Mouse (Mus musculus) neutrophil, adult 65 days (primary cell): Measurements from ENCODE around the gene Mtfr1l. TPM values are rescaled to one million over a fixed set of nuclear protein-coding genes. Genes with fewer than 3 reads are reported as not detected.

Experiments
- total RNA-seq: library from RNA; stranded (reverse); gene quantifications from 2 replicates; pipeline ENCODE4 v1.2.4, GENCODE M21; 2023

Gene Mtfr1l
- total RNA-seq = 32.4 and 39.5 TPM in 2 replicates

DNA sequence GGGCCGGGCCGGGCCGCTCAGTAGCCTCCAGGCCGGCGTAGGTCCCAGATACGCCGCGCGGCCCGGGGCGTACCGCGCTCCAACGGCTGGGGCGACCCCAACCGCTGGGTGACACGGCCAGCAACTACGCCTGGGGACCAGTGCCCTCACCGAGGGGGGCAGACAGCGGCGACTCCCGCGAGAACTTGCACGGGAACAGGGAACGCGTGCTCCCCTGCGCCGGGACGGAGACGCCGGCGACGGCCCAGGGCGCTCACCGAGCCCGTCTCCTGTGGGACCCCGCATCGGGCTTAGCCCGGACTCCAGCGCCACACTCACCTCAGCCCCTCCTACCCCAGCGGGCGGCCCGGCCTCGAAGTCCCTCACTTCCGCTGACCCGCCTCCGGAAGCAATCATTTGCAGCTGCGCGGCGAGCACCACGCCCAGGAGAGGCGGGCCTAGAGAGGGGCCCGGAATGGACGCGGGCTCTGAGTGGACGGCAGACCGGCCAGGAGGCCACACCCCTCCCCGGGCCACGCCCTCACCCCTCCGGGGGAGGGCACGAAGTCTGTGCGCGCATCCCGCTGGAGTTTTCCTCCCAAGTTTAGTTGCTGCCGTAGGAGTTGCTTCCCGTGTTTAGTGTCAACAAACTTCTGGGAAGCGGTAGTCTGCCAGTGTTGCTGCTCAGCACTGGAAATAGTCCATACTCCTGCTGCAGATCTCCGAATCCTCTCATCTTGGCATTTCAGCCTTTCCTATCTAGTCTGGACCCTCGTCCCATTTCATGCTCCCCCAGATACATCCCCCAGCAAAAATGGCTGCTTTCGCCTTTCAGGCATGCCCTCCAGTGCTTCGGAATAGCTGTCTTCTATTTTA, at the start of gene Mtfr1l:
Mtfr1l (minus strand) TSS at position 456 of the 855 bp plus-strand sequence.

DNA sequence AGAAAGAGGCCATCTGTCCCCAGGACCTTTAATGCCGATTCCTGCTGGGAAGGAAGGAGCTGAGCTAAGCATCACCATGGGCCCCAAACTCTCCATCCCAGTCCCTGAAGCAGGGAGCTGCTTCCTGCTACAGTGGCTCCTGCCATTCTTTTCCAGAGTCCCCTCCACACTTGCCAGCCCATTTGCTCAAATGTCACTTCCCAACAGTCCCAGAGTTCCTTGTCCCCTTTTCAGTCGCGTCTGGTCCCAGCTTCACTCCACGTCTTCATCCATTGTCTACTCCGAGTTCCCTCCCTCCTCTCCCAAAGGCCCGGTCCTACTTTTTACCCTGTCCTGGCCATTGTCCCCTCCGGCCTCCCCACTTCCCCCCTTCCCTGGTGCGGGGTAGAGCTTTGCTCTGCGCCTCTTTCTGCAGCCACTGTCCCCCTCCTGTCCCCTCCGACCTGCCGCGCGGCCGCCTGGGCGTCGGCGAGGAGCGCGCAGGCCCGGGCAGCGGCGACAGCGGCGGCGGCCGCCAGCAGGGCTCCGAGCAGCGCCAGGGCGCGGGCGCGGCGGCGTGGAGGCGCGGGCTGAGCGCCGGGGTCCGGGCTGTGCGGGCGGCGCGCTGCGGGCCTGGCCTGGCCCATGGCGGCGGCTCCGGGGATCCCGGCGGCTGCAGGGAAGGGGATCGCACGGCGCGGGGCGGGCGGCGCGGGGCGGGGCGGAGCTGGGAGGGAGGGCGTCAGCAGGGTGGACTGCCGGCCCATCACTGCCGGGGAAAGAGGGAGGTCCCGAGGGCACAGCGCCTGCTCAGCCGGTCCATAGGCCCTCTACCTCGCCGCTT, 16.5 kb upstream of the Mtfr1l start, which contains the start of gene Selenon:
Selenon (minus strand) TSS at position 673 of the 823 bp plus-strand sequence.

DNA sequence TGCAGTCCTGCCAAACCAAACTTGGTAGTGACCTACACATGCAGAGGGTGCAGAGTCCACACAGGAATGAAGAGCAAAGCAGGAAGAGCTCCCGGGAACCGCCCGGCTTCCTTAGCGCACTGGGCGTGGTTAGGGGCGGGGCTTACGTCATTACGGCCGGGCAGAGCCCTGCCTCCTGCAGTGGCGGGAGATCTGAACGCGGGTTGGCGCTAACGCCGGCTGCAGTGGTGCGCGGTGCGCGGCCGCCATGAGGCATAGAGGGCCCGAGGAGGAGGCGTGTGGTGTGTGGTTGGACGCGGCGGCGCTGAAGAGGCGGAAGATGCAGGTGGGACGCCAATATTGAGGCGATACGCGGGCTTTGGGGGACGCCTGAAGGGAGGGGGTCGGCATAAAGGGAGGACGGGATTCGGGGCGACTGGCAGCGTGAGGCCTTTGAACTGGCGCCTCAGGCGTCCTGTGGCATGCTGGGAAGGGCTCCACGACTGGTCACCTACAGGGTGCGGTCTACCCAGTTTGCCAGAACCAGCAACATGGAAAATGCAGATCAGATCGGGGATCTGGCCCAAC, 24.3 kb downstream of the Mtfr1l start, which contains the start of gene Aunip:
Aunip (plus strand) TSS at position 155 of the 567 bp plus-strand sequence.

DNA sequence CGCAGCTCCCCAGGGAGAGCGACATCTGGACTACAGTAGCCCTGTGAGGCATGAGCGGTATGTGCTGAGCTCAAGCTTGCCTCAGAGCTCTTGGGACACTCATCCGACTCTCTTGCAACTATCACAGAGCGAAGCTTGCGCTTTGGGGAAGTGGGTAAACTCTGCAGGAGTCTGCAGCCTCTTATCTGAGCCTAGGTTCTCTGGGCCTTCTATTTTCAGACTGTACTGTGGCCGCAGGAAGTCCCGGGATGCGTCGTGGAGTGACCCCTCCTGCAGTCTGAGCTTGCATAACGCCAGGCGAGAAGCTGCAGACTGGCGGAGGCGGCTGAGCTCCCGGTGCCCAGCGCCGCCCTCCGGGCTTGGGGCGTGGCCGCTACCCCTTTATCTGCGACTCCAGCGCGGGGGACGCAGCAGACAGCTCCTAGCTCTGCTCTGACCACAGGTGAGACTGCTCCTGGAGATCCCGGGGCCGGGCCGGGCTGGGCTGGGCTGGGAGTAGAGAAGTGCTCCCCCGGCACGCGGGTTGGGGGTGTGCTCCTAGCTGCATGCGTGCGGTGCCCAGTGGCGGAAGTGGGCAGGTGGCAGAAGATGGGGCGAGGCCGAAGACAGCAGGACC, 38.5 kb downstream of the Mtfr1l start, which contains the start of gene Paqr7:
Paqr7 (plus strand) TSS at position 103 of the 616 bp plus-strand sequence.

Other genes with a start within 250 kb of the Mtfr1l start
- gene Pdik1l, start 247.5 kb downstream of the Mtfr1l start, total RNA-seq = 9.7 and 11.7 TPM in 2 replicates
- gene Trim63, start 220.3 kb downstream of the Mtfr1l start, total RNA-seq = not detected in 2 replicates
- not detected in 2 replicates for gene Slc30a2, start 192.2 kb downstream of the Mtfr1l start, total RNA-seq
- not detected in 2 replicates for gene Extl1, start 151.5 kb downstream of the Mtfr1l start, total RNA-seq
- 16.5 and 22.8 TPM in 2 replicates for gene Pafah2, start 139.1 kb downstream of the Mtfr1l start, total RNA-seq
- 167 and 169 TPM in 2 replicates for gene Stmn1, start 67.1 kb downstream of the Mtfr1l start, total RNA-seq
- gene Paqr7, start 38.7 kb downstream of the Mtfr1l start, total RNA-seq = 25.9 and 29.1 TPM in 2 replicates
- gene Aunip, start 24.4 kb downstream of the Mtfr1l start, total RNA-seq = 3.9 and 5.9 TPM in 2 replicates
- gene Selenon, start 16.8 kb upstream of the Mtfr1l start, total RNA-seq = 165 and 186 TPM in 2 replicates
- gene Man1c1, start 168.9 kb upstream of the Mtfr1l start, total RNA-seq = 32.8 and 49.3 TPM in 2 replicates
- gene Ldlrap1, start 232.6 kb upstream of the Mtfr1l start, total RNA-seq = 36.3 and 38.9 TPM in 2 replicates